Mouse (Mus musculus): ENCODE data around the gene Ankrd33b.

DNA sequence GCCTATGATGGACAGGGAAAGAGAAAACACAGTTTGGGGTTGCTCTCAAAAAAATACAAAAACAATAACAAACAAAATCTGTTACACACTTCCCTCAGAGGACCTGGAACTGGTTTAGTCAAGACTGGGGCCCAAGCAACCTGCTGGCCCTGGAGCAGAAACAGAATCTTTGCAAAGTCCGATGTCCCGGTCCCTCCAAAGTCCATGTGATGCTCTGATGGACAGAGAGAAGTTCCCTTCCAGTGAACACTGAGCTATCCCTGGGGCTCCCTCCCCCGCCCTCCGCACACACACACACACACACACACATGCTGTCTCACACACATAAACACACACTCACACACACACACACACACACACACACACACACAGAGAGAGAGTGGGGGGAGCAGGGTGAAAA lies 28.5 kb upstream of the Ankrd33b start:
- TF ChIP-seq CTCF (IDR thresholded peaks at IDR 0.05; ENCODE audit: control insufficient read depth, insufficient read depth, insufficient read length) = no peak
- TF ChIP-seq USF1 (IDR thresholded peaks at IDR 0.05; ENCODE audit: low read depth) = no peak
- no peak for TF ChIP-seq MYOD1 (IDR thresholded peaks at IDR 0.05; ENCODE audit: control insufficient read depth, insufficient read length, low read depth)
